Mouse (Mus musculus) retina, embryonic 14.5 days (tissue): Measurements from ENCODE around the gene Frmd4a.

Source experiments
- DNase-seq: peaks from one replicate; pipeline ENCODE4 v3.0.0-alpha.2; 2015; ENCODE audit warnings: low spot score

Frmd4a gene

GRCm38 (mm10) chr2:4291100-4291499 lies 273.6 kb downstream of the Frmd4a start:
- DNase-seq, result no peak

GRCm38 (mm10) chr2:4291671-4292070 lies 274.2 kb downstream of the Frmd4a start:
- DNase-seq, result no peak

- no peak for DNase-seq
These were observed 276.2 kb downstream of the Frmd4a start for GRCm38 (mm10) chr2:4293726-4294125.

- no peak for DNase-seq
These were observed 278.1 kb downstream of the Frmd4a start for GRCm38 (mm10) chr2:4295641-4296040.

GRCm38 (mm10) chr2:4296881-4297280 lies 279.4 kb downstream of the Frmd4a start:
- no peak for DNase-seq

- DNase-seq, result peak; percentile 83
These were observed 281.1 kb downstream of the Frmd4a start for GRCm38 (mm10) chr2:4298325-4299215.

GRCm38 (mm10) chr2:4299593-4299992 lies 282.1 kb downstream of the Frmd4a start:
- no peak for DNase-seq

GRCm38 (mm10) chr2:4300383-4300811 lies 282.9 kb downstream of the Frmd4a start:
- peak; percentile 83 for DNase-seq

- peak; percentile 52 for DNase-seq
These were observed 283.3 kb downstream of the Frmd4a start for GRCm38 (mm10) chr2:4300816-4301215.

- DNase-seq, result no peak
These were observed 283.7 kb downstream of the Frmd4a start for GRCm38 (mm10) chr2:4301256-4301655.

GRCm38 (mm10) chr2:4301692-4302091 lies 284.2 kb downstream of the Frmd4a start:
- DNase-seq, result no peak

GRCm38 (mm10) chr2:4302119-4302518 lies 284.6 kb downstream of the Frmd4a start:
- no peak for DNase-seq

GRCm38 (mm10) chr2:4307076-4307475 lies 289.6 kb downstream of the Frmd4a start:
- DNase-seq, result no peak

- no peak for DNase-seq
These were observed 297.0 kb downstream of the Frmd4a start for GRCm38 (mm10) chr2:4314545-4314944.

GRCm38 (mm10) chr2:4316589-4316988 lies 299.1 kb downstream of the Frmd4a start:
- DNase-seq, result peak; percentile 52

GRCm38 (mm10) chr2:4318134-4318533 lies 300.6 kb downstream of the Frmd4a start:
- DNase-seq, result no peak

GRCm38 (mm10) chr2:4326241-4327010 lies 308.9 kb downstream of the Frmd4a start:
- DNase-seq, result no peak

GRCm38 (mm10) chr2:4327011-4327340 lies 309.5 kb downstream of the Frmd4a start:
- no peak for DNase-seq

GRCm38 (mm10) chr2:4332441-4332840 lies 314.9 kb downstream of the Frmd4a start:
- no peak for DNase-seq

GRCm38 (mm10) chr2:4334201-4334600 lies 316.7 kb downstream of the Frmd4a start:
- no peak for DNase-seq

GRCm38 (mm10) chr2:4334936-4335335 lies 317.4 kb downstream of the Frmd4a start:
- DNase-seq, result no peak

GRCm38 (mm10) chr2:4335881-4336280 lies 318.4 kb downstream of the Frmd4a start:
- DNase-seq, result no peak

GRCm38 (mm10) chr2:4338290-4338689 lies 320.8 kb downstream of the Frmd4a start:
- peak; percentile 23 for DNase-seq
